Comparison of ENCODE assay signal across 22 mouse cellular contexts in the genomic region with DNA sequence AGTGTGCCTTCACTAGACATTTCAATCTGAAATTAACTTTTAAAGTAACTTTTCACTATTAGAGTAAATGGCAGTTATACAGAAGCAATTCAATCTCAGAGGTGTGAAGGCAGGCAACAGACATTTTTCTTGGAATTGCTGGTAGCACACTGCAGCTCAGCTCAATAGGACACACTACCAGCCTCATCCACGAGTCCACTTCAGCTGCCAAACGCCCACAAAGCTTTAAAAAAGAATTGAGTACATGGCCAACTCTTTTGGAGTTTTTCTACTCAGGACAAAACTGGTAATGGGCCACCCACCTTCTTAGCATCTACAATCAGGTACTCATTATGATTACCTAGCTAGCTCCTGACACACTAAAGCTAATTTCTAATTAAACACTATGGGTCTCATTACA. TPM values are rescaled to one million over a fixed set of nuclear protein-coding genes. Genes with fewer than 3 reads are reported as not detected.
A peak's percentile ranks its signal among the peaks of the same experiment; 100 is the strongest.
DNase-seq lines count a peak whose midpoint lies in the region; ATAC-seq and TF ChIP-seq lines count a peak whose summit lies in the region.
"Had no signal": no experiment of that assay in that cellular context is flagged by ENCODE, and none has a peak within 500 bp of the region (broad histone marks: within the 10 kb centered on the region; RNA-seq: fewer than 3 reads in every experiment).

No protein-coding gene starts in this region.

- H3K9me3 ChIP-seq in heart, embryonic 10.5 days = no peaks in the 10 kb centered on the region
- no peaks in the 10 kb centered on the region for H3K9me3 ChIP-seq in heart, embryonic 16.5 days (replicated peaks; ENCODE audit: control insufficient read depth, low read length)
- H3K9me3 ChIP-seq in neural tube, embryonic 12.5 days = no peaks in the 10 kb centered on the region
- H3K9me3 ChIP-seq: embryonic facial prominence, embryonic 13.5 days; forebrain, embryonic 13.5 days; kidney, embryonic 15.5 days had no signal

- no peak for TF ChIP-seq POLR2A in myocyte (IDR thresholded peaks at IDR 0.05; ENCODE audit: insufficient read length, low read depth)

- peaks cover 70% of the 10 kb centered on the region for H3K79me2 ChIP-seq in myocyte (ENCODE audit: control insufficient read depth, insufficient read depth)

- no peak overlapping the region for H3ac ChIP-seq in myocyte (ENCODE audit: control insufficient read depth, insufficient read length)

- H3K27me3 ChIP-seq in heart, embryonic 10.5 days (ENCODE audit: insufficient read depth, poor library complexity, severe bottlenecking) = no peaks in the 10 kb centered on the region
- no peaks in the 10 kb centered on the region for H3K27me3 ChIP-seq in heart, embryonic 16.5 days (ENCODE audit: control insufficient read depth, insufficient read depth, low read length)
- no peaks in the 10 kb centered on the region for H3K27me3 ChIP-seq in neural tube, embryonic 12.5 days (replicated peaks)
- no peaks in the 10 kb centered on the region for H3K27me3 ChIP-seq in myocyte (ENCODE audit: control insufficient read depth, insufficient read depth, insufficient read length)
- H3K27me3 ChIP-seq: embryonic facial prominence, embryonic 13.5 days; forebrain, embryonic 13.5 days; kidney, embryonic 15.5 days had no signal

- H3K4me2 ChIP-seq in heart, embryonic 16.5 days (ENCODE audit: low read depth, low read length) = peak overlapping the region; percentile 42; the same call in 1 of the 2 replicates
- peak overlapping the region; percentile 49; the same call in 1 of the 2 replicates for H3K4me2 ChIP-seq in neural tube, embryonic 12.5 days (replicated peaks)
- peak overlapping the region; percentile 77 for H3K4me2 ChIP-seq in myocyte (ENCODE audit: low read depth)

- peak; percentile 28 for DNase-seq in heart, adult 11 months
- no peak for DNase-seq in heart, embryonic 10.5 days (ENCODE audit: low spot score)
- DNase-seq in heart, adult 8-10 months (ENCODE audit: low spot score) = no peak
- DNase-seq in neural tube, embryonic 10.5 days (ENCODE audit: extremely low spot score, low spot score) = no peak
- no peak for DNase-seq in cerebellum, postnatal 4 days (ENCODE audit: low spot score in 2 of 2)
- DNase-seq: adrenal gland, adult 2 months; adrenal gland, postnatal 36 days; cerebellum, adult 11-12 months; cerebellum, adult 9-10 months; cerebellum, postnatal 25 days; forebrain, postnatal 0 days; gastrocnemius, postnatal 36 days; heart, adult 18-20 months; heart, postnatal 14 days; kidney, adult 2 months had no signal

- H3K4me3 ChIP-seq in heart, embryonic 10.5 days = no peak overlapping the region
- no peak overlapping the region for H3K4me3 ChIP-seq in heart, embryonic 16.5 days (ENCODE audit: low read length)
- no peak overlapping the region for H3K4me3 ChIP-seq in neural tube, embryonic 12.5 days
- no peak overlapping the region for H3K4me3 ChIP-seq in myocyte
- H3K4me3 ChIP-seq: embryonic facial prominence, embryonic 13.5 days; kidney, embryonic 15.5 days had no signal

- no peak overlapping the region for H3K9ac ChIP-seq in heart, embryonic 16.5 days (ENCODE audit: low read length)
- no peak overlapping the region for H3K9ac ChIP-seq in neural tube, embryonic 12.5 days
- H3K9ac ChIP-seq: embryonic facial prominence, embryonic 13.5 days; forebrain, embryonic 13.5 days; forebrain, postnatal 0 days; kidney, embryonic 15.5 days had no signal

- H3K27ac ChIP-seq in heart, embryonic 10.5 days = no peak overlapping the region
- H3K27ac ChIP-seq in heart, embryonic 16.5 days (ENCODE audit: low read length) = no peak overlapping the region
- H3K27ac ChIP-seq in neural tube, embryonic 12.5 days = no peak overlapping the region
- H3K27ac ChIP-seq: embryonic facial prominence, embryonic 13.5 days; forebrain, embryonic 13.5 days; hindbrain, postnatal 0 days; kidney, embryonic 15.5 days had no signal

- WGBS in heart, embryonic 10.5 days = 78% methylated on average over 2 of the region's 2 CpGs
- 60% methylated on average over 2 of the region's 2 CpGs for WGBS in heart, embryonic 16.5 days
- WGBS in neural tube, embryonic 12.5 days = 88% methylated on average over 2 of the region's 2 CpGs

- no peak for ATAC-seq in heart, embryonic 16.5 days (replicated peaks; ENCODE audit: extremely low read depth, insufficient read depth, low FRiP score)
- ATAC-seq in neural tube, embryonic 12.5 days (ENCODE audit: low FRiP score, low read depth) = no peak
- ATAC-seq: forebrain, embryonic 13.5 days; forebrain, postnatal 0 days; hindbrain, postnatal 0 days had no signal

- H3K4me1 ChIP-seq in heart, embryonic 10.5 days = peaks cover 48% of the 10 kb centered on the region
- peaks cover 33% of the 10 kb centered on the region for H3K4me1 ChIP-seq in heart, embryonic 16.5 days (ENCODE audit: control insufficient read depth, insufficient read depth, low read length)
- peaks cover 8% of the 10 kb centered on the region for H3K4me1 ChIP-seq in neural tube, embryonic 12.5 days

- H3K36me3 ChIP-seq in heart, embryonic 10.5 days = no peaks in the 10 kb centered on the region
- no peaks in the 10 kb centered on the region for H3K36me3 ChIP-seq in heart, embryonic 16.5 days (ENCODE audit: control insufficient read depth, insufficient read depth)
- no peaks in the 10 kb centered on the region for H3K36me3 ChIP-seq in neural tube, embryonic 12.5 days
- no peaks in the 10 kb centered on the region for H3K36me3 ChIP-seq in myocyte (ENCODE audit: control insufficient read depth, insufficient read depth)
- H3K36me3 ChIP-seq: embryonic facial prominence, embryonic 13.5 days; kidney, embryonic 15.5 days had no signal

TF ChIP-seq in myocyte, 11 proteins besides CTCF, POLR2A, EP300 and RAD21:
- TF ChIP-seq MAX (IDR thresholded peaks at IDR 0.05; ENCODE audit: low read depth) (no peak), REST (IDR thresholded peaks at IDR 0.05; ENCODE audit: insufficient read depth, insufficient read length) (no peak), POLR2AphosphoS2 (IDR thresholded peaks at IDR 0.05; ENCODE audit: insufficient read length, low read depth) (no peak), CEBPB (IDR thresholded peaks at IDR 0.05; ENCODE audit: insufficient read depth, poor library complexity, severe bottlenecking) (no peak), SRF (IDR thresholded peaks at IDR 0.05; ENCODE audit: control insufficient read depth, insufficient read length, low read depth) (no peak), TCF12 (IDR thresholded peaks at IDR 0.05; ENCODE audit: insufficient read depth, poor library complexity, severe bottlenecking) (no peak), MYOD1 (IDR thresholded peaks at IDR 0.05; ENCODE audit: control insufficient read depth in 1 of 3, insufficient read length in 2 of 3, low read depth in 2 of 3) (no peak), MYOG (IDR thresholded peaks at IDR 0.05; ENCODE audit: control insufficient read depth in 1 of 3, insufficient read depth in 1 of 3, insufficient read length in 2 of 3, low read depth in 2 of 3) (no peak), USF1 (IDR thresholded peaks at IDR 0.05; ENCODE audit: low read depth) (no peak), TCF3 (IDR thresholded peaks at IDR 0.05; ENCODE audit: insufficient read length, low read depth) (no peak), E2F4 (IDR thresholded peaks at IDR 0.05; ENCODE audit: insufficient read depth) (no peak)

RNA-seq across cellular contexts. Expression of gene Rnf2, which starts 2.8 kb away (rescaled TPM):
- 81.3 and 84.0 TPM in 2 replicates for polyA plus RNA-seq in heart, embryonic 10.5 days (2016; fragmentation: Nextera tagmentation; extraction: Ambion mirVana)
- 57.6 and 64.7 TPM in 2 replicates for polyA plus RNA-seq in heart, embryonic 16.5 days (2015; fragmentation: Nextera tagmentation; extraction: Ambion mirVana)
- total RNA-seq in heart, adult 8-10 months (2022) = 10 to 100 TPM; 13.0 to 17.6 (median 14.7) TPM
- polyA plus RNA-seq in neural tube, embryonic 12.5 days (2016; fragmentation: Nextera tagmentation; extraction: Ambion mirVana) = 132 and 136 TPM in 2 replicates
- polyA plus RNA-seq in myocyte (2012; fragmentation: generic; extraction: Trizol) = 14.1 TPM
